Mouse (Mus musculus) cerebellum, adult 11-12 months (tissue): ENCODE measurements around the gene Gm48551.

ENCODE experiments used
- DNase-seq: peaks from one replicate; pipeline ENCODE4 v3.0.0; 2022

Gm48551 gene

GRCm38 (mm10) chr10:81404720-81405119 lies 20.5 kb downstream of the Gm48551 start:
- DNase-seq = no peak

- DNase-seq = peak; percentile 83
These were observed 21.4 kb downstream of the Gm48551 start for GRCm38 (mm10) chr10:81405588-81406201.

- DNase-seq = peak; percentile 69
These were observed 22.5 kb downstream of the Gm48551 start for GRCm38 (mm10) chr10:81406504-81407440.

GRCm38 (mm10) chr10:81407539-81408423 lies 23.5 kb downstream of the Gm48551 start:
- peak; percentile 89 for DNase-seq

GRCm38 (mm10) chr10:81408424-81408729 lies 24.1 kb downstream of the Gm48551 start:
- no peak for DNase-seq

GRCm38 (mm10) chr10:81408871-81409291 lies 24.6 kb downstream of the Gm48551 start:
- peak; percentile 78 for DNase-seq

- DNase-seq = peak; percentile 65
These were observed 25.1 kb downstream of the Gm48551 start for GRCm38 (mm10) chr10:81409330-81409729.

GRCm38 (mm10) chr10:81410350-81410749 lies 26.1 kb downstream of the Gm48551 start:
- peak; percentile 63 for DNase-seq

GRCm38 (mm10) chr10:81410981-81411380 lies 26.7 kb downstream of the Gm48551 start:
- DNase-seq = no peak

GRCm38 (mm10) chr10:81411471-81412400 lies 27.5 kb downstream of the Gm48551 start:
- peak; percentile 93 for DNase-seq

GRCm38 (mm10) chr10:81412586-81413309 lies 28.5 kb downstream of the Gm48551 start:
- DNase-seq = peak; percentile 75

- DNase-seq = peak; percentile 90
These were observed 29.3 kb downstream of the Gm48551 start for GRCm38 (mm10) chr10:81413310-81414261.

- DNase-seq = no peak
These were observed 30.4 kb downstream of the Gm48551 start for GRCm38 (mm10) chr10:81414682-81415081.

- DNase-seq = no peak
These were observed 30.9 kb downstream of the Gm48551 start for GRCm38 (mm10) chr10:81415146-81415545.

GRCm38 (mm10) chr10:81415549-81416310 lies 31.5 kb downstream of the Gm48551 start:
- peak; percentile 81 for DNase-seq

- peak; percentile 97 for DNase-seq
These were observed 32.4 kb downstream of the Gm48551 start for GRCm38 (mm10) chr10:81416581-81417226.

- DNase-seq = peak; percentile 73
These were observed 33.3 kb downstream of the Gm48551 start for GRCm38 (mm10) chr10:81417227-81418215.
